Mouse (Mus musculus) megakaryocyte, embryonic 14.5 days (primary cell): ENCODE data around the gene 1600002K03Rik.

Experiments
- FLI1 ChIP-seq: IDR thresholded peaks from 2 replicates; pipeline ENCODE4 v1.6.1; 2012; ENCODE audit warnings: low read length, inconsistent platforms, mixed read lengths
- GATA1 ChIP-seq: IDR thresholded peaks from 3 replicates; pipeline ENCODE4 v1.6.1; 2012; ENCODE audit warnings: mixed read lengths, low read length, inconsistent platforms, borderline replicate concordance

- TF ChIP-seq FLI1 (no peak), GATA1 (no peak)
These were observed 35.7 kb upstream of the 1600002K03Rik start for GRCm38 (mm10) chr10:80136952-80137625.
